Mouse (Mus musculus) layer of hippocampus, adult 8-10 months (tissue): ENCODE results near the gene Peli1. TPM values are rescaled to one million over a fixed set of nuclear protein-coding genes. Genes with fewer than 3 reads are reported as not detected.
A peak's percentile ranks its signal among the peaks of the same experiment; 100 is the strongest.

Experiments
- DNase-seq, 2 experiments: peaks; one replicate each; pipeline ENCODE4 v3.0.0; 2022; ENCODE audit warnings: low spot score in 2 of 2
- total RNA-seq, 4 experiments: library from RNA; stranded (reverse); gene quantifications; 2 replicates each; pipeline ENCODE4 v1.2.4; 2022

Gene Peli1
- 10 to 100 TPM; 43.0 to 49.2 (median 46.6) TPM for total RNA-seq

DNA sequence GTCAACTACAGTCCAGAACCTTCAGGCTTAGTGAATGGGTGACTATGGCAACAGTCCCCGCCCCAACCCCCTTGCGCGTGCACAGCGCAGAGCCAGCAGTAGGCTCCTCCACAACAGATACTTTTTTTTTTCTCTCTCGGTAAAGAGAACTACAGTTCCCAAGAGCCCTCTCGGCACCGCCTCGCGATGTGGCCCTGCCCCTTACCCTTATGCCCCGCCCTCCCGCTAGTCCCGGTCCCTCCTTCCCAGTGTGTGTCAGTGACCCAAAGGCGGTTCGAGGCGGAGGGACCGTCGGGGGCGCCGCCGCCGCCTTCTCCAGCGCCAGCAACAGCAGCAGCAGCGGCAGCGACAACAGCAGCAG lies at the start of gene Peli1:
TSS of gene Peli1 (plus strand) at position 225 of the 361 bp plus-strand sequence.
- peak; percentile 98 for DNase-seq

DNA sequence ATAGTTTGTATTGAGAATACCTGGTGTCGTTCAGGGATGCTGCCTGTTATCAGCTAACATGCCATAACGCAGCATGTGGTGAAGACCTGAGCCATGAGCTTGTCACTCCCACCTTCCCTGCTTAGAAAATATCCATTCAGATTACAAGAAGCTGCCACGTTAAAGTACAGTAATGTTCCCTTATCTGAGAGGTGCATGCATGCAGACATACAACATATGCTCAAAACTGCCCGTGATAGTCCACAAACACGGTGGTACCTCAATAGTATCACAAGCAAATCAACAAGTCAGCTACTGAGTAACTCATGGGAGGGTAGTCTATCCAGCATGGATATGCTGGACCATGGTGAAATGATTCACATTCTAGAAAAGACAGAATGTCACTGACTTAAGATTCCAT lies 48.5 kb upstream of the Peli1 start:
- no peak for DNase-seq

DNA sequence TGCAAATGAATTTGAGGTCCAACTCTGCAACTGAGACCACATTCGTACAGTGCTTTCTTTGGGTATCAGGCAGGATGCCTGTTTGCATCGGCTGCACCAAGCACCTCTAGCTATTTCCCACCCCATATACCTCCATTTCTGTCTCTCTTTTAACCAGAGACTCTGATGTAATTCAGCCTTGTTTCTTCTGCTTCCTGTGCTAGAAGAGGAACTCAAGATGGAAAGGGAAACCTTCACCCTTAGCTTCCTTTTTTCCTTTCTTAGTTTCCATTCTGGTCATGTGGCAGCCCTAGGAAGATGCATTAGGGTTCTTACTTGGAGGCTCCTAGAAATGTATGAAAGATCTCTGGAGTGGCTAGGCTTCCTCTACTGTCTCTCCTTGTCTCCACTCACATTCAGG lies 44.9 kb upstream of the Peli1 start:
- no peak for DNase-seq

DNA sequence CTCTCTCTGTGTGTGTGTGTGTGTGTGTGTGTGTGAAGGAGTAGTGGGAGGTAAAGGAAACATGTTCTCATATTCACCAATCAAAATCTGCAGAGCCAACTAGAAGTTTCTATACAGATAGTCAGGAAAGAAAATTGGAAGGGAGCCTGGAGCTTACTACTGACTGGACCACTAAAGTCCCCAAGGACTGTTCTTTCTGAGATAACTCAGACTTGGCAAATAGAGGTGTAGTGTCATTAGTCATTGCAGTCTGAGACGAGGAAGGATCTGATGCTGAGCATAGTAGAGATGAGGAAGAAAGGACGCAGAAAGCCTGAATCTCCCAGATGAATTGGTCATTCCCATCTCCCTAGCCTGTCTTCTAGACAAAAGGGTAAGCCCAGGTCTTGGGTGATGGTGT lies 43.2 kb upstream of the Peli1 start:
- DNase-seq, result no peak

DNA sequence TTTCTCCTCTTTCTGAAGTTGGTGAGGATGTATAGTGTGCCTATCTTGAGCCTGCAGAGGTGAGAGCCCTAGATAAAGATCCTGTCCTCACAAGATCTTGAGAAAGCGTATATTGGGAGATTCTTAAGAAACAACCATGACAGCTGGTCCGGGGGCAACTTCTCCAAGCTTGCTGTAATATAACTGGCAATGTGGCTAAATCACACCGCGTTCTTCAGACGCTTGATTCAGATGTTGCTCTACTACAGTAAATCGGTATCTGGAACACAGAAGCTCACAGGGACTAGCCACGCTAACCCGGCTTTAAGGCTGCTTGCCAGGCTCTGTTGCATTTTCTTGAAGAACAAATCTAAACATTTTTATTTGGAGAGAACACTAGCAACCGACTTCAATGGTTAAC lies 39.4 kb upstream of the Peli1 start:
- peak; percentile 34 to 65 for DNase-seq

DNA sequence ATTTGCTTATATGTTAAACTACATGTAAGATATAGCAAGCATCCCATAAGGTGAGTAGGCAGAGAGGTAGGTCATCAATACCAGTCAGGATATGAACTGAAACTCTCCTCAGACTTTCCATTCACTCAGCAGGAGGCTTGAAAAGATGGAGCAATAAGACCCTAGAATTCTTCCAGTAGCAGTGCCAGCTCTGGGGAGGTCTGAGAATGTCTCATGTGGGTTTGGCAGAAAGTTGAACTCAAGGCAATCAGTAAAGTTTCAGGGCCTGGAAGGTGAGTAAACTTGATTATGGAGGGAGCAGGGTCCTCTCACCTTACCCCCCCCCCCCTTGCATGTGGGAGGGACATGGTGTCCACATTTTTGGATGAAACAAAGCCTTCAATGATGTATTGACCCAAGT lies 36.5 kb upstream of the Peli1 start:
- no peak for DNase-seq

DNA sequence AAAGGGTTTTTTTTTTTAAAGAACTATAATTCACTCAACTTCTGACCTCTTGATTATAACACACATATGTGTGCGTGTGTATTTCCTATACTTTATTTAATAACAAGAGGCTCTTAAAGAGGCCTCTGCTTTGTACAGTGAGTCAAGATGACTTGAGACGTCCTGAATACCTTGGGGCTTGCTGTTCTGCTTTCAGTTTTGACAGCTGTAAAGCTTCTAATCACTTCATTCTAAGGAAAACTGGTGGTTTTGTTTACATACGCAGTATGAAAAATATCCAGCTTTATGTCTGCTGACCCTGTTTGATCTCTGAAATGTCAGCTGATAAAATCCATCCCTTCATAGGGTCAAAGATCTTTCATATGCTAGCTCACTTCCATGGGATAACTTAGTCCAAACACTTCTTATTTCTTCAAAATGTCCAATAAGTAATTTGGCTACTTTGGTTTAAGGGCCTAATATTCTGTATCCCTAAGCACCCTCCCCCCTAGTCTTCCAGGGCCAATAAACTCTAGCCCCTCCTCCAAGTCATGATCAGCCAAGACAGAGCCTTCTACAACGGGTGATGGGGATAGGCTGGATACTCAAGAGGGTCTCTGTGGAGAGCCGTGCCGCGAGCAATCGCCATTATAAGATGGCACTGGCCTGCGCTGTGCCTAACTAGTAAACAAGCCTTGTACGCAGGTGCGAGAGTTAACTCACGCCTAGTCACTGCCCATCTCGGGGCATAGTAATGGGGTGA lies 34.8 kb upstream of the Peli1 start:
- no peak for DNase-seq

DNA sequence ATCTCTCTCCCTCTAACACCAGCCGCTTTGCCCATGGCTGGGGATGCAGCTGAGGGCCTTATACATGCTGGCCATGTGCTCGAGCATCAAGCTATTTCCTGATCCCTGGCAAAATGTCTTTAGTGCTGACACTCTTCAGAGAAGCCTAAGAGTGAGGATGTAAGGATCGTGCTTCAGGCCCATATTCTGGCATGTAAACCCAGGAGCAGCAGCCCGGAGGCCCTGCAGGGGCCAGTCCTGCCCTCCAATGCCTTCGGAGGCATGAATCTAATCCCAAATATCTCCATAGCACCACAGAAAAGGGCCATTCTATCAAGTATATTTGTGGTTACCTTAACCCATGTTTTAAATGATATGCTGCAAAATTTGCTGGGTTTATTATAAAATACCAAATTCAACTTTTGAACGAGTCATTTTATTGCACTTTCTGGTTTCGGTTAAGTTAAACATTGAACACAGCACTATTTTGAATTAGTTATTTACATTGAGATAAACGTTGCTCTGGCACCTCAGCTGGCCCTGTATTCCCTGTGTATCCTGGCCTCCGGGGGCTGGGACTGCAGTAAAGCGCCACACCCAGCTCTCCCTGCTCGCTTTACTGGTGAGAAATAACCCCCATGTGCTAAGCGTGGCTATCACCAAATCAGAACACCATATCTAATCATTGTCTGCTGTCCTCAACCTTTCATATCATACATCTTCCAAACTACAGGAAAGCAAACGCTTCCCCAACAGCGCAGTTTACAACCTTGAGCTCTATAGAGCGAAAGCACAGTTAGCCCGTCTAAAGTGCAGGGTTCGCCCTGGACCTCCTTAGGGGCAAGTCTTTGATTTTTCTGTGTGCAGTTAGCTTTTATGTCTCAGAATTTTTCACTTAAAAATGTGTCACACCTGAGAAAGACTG lies 33.3 kb upstream of the Peli1 start:
- no peak for DNase-seq

DNA sequence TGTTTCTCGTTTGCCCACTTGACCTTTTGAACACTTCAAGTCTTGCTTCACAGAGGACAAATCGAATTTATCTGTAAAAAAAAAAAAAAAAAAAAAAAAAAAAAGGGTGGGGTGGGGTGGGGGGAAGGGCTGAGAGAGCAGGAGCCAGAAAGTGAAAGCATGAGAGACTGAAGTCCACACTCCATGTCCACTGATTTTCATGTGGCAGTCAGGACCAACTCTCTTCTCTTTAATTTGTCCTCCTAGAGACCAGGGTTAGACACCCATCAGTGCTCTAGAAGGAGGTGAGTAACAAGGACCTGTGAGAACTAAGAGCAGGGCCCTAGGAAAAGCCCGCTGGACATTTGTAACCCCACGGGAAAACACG lies 32.7 kb upstream of the Peli1 start:
- DNase-seq, result no peak

DNA sequence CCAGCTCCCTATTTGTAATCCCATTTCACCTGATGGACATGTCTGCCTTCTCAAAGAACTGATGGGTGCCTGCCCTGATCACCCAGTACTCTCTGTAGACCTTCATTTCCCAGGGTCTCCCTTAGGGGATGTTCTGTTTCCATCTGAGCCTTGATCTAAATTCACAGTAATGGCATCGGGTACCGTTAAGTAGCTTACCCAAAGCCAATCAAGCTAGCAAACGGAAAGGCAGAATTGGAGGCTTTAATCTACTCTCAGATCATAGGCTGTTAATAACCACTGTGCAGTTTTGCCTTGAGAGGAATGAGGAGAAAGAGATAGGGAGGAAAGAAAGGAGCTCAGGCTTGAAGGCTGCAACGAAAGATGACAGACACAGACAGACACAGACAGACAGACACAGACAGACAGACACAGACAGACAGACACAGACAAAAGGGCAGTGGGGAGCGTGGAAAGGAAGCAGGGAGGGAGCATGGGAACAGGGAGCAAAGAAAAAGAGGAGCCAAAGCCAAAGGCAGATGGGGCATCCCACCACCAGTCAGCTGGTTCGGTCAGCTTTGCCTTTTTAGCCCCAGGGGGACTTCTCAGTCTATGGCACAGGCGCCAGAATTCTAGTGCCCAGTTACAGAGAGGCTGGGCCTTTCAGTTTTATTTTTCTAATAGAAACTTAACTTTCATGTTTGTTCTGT lies 30.6 kb upstream of the Peli1 start:
- DNase-seq, result no peak

DNA sequence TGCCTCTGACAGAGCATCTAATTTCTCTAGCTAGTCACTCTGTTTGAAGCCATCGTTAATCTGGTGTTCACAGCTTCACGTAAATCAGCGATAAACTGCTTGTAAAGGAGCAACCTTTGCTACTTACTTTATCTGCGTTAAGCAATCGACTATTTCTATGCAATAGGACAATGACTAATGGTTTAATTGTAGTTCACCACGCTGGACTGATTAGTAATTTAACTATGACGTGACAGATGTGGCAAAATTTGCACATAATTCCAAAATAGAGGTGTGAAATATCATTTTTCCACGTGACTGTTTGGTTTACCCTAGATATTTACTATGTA lies 30.1 kb upstream of the Peli1 start:
- no peak for DNase-seq

DNA sequence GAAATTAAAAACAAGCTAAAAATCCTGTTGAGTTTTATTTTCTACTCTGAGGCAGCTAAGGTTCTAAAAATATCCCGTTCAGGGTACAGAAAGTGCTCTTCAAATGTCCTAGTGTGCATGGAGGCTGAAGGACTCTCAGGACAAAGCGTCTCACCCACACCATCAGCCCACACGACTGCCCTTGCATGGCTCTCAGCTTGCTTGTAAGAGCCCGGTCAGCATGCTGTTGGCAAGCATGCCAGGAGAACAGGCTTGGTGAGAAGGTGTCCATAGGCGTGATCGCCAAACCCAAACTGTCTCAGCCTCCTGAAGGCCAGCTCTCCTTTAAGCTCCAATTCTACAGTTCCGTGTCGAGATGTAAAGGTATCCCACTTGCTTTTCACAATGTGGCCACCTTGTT lies 29.7 kb upstream of the Peli1 start:
- no peak for DNase-seq

DNA sequence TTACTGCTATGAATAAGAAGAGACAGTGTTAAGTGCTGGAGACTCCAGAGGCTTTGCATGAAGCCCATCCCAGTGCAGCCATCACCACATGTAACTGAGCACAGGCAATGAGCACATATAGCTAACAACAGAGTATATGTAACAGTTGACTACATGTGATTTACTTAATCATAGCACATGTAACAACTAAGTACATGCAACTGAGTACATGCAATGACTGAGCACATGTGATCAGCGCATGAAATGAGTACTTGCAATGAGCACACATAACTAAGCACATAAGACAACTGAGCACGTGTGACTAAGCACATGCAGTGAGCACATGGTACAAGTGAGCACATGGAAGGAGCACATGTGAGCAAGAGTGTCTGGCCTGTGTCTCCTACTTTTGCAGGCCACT lies 29.0 kb upstream of the Peli1 start:
- no peak for DNase-seq

DNA sequence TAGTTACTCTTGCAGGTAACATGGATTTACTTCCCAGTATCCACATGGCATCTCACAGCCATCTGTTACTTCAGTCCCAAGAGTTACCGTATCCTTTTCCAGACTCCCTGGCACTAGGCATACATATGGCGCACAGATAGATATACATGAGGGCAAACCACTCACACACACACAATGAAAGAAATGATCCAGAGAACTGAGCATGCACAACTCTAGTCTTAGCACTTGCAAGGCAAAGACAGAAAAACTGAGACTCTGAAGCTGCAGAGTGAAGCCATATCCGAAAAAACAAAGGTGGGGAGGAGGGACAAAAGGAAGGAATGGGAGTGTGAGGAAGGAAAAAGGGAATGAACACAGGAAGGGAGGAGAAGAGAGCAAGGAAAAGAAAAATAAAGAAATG lies 27.8 kb upstream of the Peli1 start:
- no peak for DNase-seq

DNA sequence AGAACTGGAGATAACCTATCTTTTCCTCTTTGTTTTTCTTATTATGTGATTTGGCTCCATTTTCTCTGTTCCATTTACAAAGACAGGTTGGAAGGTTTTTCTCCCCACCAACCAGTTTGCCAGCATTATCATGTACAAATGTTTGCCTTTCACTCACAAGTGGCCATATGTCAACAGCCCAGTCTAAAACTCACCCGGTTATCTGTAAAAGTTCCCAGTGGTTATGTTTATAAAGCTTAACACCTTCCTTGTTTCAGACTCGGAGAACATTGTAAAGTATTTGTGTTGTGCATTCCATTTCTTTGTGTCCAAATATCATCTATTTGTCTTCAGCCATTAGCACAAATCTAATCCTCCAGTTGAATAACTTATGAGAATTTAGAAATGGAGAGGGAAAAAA lies 11.7 kb upstream of the Peli1 start:
- no peak for DNase-seq

DNA sequence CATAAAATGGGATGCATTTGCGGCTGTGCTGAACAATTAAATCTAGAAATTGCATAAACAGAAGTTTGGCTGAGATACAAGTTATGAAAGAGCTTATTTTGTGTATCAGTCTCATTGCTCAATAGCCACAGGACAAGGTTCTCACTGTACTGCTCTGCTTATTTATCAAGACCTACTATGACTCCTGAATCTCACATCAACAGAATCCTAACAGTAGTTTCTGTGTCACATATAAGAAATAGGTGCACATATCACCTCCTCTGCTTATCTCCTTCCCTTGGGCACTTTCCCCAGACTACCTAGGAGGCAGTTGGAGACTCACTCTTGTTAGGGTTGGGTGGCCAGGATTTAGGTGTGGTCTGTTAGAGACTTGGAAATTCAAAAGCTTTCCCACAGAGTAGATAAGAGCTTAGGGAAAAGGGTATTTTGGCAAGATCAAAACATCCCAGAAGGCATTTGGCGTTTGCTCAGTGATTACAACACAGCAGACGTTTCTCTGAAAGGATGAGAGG lies 11.2 kb upstream of the Peli1 start:
- DNase-seq, result no peak

DNA sequence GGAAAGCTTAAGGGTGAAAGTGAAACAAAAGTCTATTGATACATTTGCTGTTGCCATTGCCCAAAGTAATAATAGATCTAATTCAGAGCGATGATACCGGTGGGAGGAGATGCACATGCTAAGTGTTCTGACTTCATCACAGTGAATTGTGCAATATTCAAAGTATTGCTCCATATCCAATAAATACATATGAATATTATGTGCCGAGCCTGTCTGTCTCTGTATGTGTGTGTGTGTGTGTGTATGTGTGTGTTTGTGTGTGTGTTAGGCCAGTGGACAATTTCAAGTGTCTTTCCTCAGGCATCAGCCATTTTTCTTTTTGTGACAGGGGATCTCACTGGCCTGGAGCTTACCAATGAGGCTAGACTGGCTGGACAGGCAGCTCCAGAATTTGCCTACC lies 9.9 kb upstream of the Peli1 start:
- DNase-seq, result no peak

DNA sequence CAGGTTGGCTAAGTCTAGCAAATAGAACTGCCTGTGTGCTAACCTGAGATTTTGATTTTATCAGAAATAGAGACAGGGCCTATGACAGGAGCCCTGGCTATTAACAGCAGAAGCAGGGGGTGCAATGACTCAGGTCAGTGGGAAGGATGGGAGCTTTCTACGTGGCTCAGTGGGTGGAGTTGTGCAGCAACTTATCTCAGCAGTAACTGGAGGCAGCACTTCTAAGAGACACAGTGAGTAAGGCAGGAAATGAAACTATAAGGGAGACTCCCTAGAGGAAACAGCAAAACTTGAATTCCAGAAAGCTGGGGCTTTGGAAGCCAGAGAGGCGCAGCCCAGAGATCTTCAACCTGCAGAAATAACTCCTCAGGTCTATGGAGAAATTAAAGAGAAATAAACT lies 8.4 kb upstream of the Peli1 start:
- no peak for DNase-seq

DNA sequence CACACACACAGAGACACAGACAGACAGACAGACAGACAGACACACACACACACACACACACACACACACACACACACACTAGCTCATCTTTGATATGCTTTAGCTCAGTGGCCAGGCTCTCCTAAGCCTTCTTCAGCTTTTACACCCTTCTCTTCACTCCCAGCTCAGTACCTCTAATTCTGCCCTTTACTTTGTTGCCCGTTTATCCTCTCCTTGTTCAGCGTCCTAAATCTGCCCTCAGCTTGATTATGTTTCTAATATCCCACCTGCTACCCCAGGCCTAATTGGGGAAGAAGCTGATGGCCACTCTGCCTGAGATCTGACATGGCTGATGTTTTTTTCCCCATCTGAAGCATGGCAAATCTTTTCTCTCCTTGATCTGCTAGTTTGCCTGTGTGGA lies 2.7 kb upstream of the Peli1 start:
- DNase-seq, result no peak

DNA sequence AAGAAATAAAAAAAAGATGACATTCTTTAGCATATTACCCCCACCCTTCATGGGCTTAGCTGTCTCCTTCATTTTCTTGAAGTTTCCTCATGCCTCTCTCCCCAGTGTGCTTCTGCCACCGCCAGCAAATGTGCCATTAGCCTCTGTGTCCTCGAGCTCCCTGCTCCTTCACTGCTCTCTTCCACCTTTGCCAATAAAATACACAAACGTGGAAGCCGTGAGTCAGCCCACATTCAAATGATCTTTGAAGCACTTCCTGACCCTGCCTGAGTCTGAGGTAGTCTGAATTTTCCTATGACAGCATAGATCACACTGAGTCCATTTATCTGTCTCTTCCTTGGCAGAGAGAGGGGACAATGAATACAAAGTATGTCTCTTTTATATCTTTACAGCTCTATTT lies 1.5 kb upstream of the Peli1 start:
- DNase-seq, result no peak

DNA sequence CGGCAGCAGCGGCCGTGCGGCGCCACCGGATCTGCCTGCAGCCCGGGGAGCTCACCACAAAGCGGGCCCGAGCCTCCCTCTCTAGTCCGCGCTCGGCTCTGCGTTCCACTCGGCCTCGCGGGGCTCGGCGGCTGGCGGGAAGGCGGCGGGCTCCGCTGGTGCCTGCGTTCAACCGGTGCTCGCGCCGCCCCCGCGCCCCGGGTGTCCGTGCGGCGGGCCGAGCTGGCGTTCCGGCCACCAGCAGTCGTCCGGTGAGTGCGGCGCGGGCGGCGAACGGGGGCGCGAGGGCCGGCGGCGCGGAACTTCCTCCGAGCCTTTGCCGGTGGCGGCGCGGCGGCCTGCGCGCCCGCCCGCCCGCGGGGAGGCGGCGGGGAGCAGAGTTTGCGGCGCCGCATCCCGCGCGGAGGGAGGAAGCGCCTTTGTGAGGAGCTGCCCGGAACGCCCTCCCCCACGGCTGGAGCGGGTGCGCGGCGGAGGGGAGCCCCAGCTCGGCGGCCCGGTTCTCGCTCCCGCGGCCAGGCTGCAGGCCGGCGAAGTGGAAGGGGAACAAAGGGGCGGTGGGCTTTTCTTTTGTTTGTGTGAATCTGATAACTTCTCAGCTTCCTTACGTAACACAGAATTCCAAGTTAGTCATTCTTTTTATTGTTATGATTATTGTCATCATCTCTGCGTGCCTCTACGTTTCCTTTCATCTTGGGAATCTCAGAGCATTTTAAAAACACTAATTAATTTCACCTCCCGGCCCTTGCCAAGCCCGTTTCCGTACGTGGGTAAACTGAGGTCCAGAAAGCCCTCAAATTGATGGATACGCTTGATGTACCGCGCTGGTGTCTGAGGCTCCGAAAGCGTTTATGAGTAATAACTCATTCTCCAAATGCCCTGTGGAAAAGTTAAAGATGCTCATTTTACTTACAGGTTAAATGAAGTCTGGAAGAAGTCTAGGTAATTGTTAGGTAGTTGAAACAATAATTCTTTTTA lies 626 bp downstream of the Peli1 start:
- DNase-seq, result peak; percentile 34 to 52
